Mouse (Mus musculus): ENCODE data around the gene Nacc2. TPM values are rescaled to one million over a fixed set of nuclear protein-coding genes. Genes with fewer than 3 reads are reported as not detected.

Nacc2 gene
- total and polyA plus RNA-seq, 2 experiments from 2014 or later, result 18.3 to 18.9 TPM

GRCm38 (mm10) chr2:26131327-26131726 is 8.3 kb upstream of the Nacc2 start:
- no peak overlapping the region for H3K4me2 ChIP-seq (ENCODE audit: low read depth)
- no peak overlapping the region for H3K9ac ChIP-seq
- H3K36me3 ChIP-seq (ENCODE audit: insufficient read depth), result no peaks in the 10 kb centered on the region
- TF ChIP-seq CTCF (IDR thresholded peaks at IDR 0.05; ENCODE audit: low read depth), result no peak
- H3K27me3 ChIP-seq (ENCODE audit: insufficient read depth, low read length), result no peaks in the 10 kb centered on the region
- H3K4me1 ChIP-seq (ENCODE audit: insufficient read depth), result 0 out of 2 replicates have a peak, but pooled peaks cover 9% of the 10 kb centered on the region
- no peak overlapping the region for H3K27ac ChIP-seq (ENCODE audit: low read depth, low read length)
- DNase-seq, result no peak
- no peaks in the 10 kb centered on the region for H3K9me3 ChIP-seq (ENCODE audit: low read length)
- H3K4me3 ChIP-seq (ENCODE audit: low read depth, low read length), result no peak overlapping the region
- no peak for ATAC-seq
- WGBS, result 85% methylated on average over 2 of the region's 2 CpGs

GRCm38 (mm10) chr2:26129962-26130361 is 6.9 kb upstream of the Nacc2 start:
- DNase-seq, result no peak
- 20% methylated on average over 3 of the region's 3 CpGs for WGBS
- Histone ChIP-seq H3K27ac (ENCODE audit: low read depth, low read length) (no peak overlapping the region), H3K4me1 (ENCODE audit: insufficient read depth) (0 out of 2 replicates have a peak, but pooled peaks cover 9% of the 10 kb centered on the region), H3K27me3 (ENCODE audit: insufficient read depth, low read length) (no peaks in the 10 kb centered on the region), H3K9ac (no peak overlapping the region), H3K36me3 (ENCODE audit: insufficient read depth) (no peaks in the 10 kb centered on the region), H3K4me3 (ENCODE audit: low read depth, low read length) (no peak overlapping the region), H3K9me3 (ENCODE audit: low read length) (no peaks in the 10 kb centered on the region), H3K4me2 (ENCODE audit: low read depth) (no peak overlapping the region)
- ATAC-seq, result no peak
- TF ChIP-seq CTCF (IDR thresholded peaks at IDR 0.05; ENCODE audit: low read depth), result no peak

- Histone ChIP-seq H3K27ac (ENCODE audit: low read depth, low read length) (no peak overlapping the region), H3K9ac (no peak overlapping the region), H3K36me3 (ENCODE audit: insufficient read depth) (no peaks in the 10 kb centered on the region), H3K9me3 (ENCODE audit: low read length) (no peaks in the 10 kb centered on the region), H3K4me3 (ENCODE audit: low read depth, low read length) (no peak overlapping the region), H3K27me3 (ENCODE audit: insufficient read depth, low read length) (no peaks in the 10 kb centered on the region), H3K4me1 (ENCODE audit: insufficient read depth) (0 out of 2 replicates have a peak, but pooled peaks cover 9% of the 10 kb centered on the region), H3K4me2 (ENCODE audit: low read depth) (no peak overlapping the region)
- 91% methylated on average over 2 of the region's 2 CpGs for WGBS
- ATAC-seq (no peak), DNase-seq (no peak)
- TF ChIP-seq CTCF (IDR thresholded peaks at IDR 0.05; ENCODE audit: low read depth), result no peak
Observed at GRCm38 (mm10) chr2:26129346-26129745, 6.3 kb upstream of the Nacc2 start.

- H3K27ac ChIP-seq (ENCODE audit: low read depth, low read length), result no peak overlapping the region
- no peaks in the 10 kb centered on the region for H3K9me3 ChIP-seq (ENCODE audit: low read length)
- peak overlapping the region; percentile 67 for H3K4me3 ChIP-seq (ENCODE audit: low read depth, low read length)
- H3K9ac ChIP-seq, result peak overlapping the region; percentile 46
- no peaks in the 10 kb centered on the region for H3K36me3 ChIP-seq (ENCODE audit: insufficient read depth)
- H3K4me1 ChIP-seq (ENCODE audit: insufficient read depth), result peaks cover 5% of the 10 kb centered on the region; the same call in 1 of the 2 replicates
- DNase-seq (peak; percentile 36), ATAC-seq (peak; percentile 47)
- peak overlapping the region; percentile 97 for H3K4me2 ChIP-seq (ENCODE audit: low read depth)
- peaks cover 24% of the 10 kb centered on the region for H3K27me3 ChIP-seq (ENCODE audit: insufficient read depth, low read length)
- 5% methylated on average over 99 of the region's 109 CpGs for WGBS
- no peak for TF ChIP-seq CTCF (IDR thresholded peaks at IDR 0.05; ENCODE audit: low read depth)
Observed at GRCm38 (mm10) chr2:26122171-26123078, 595 bp downstream of the Nacc2 start.

- H3K27ac ChIP-seq (ENCODE audit: low read depth, low read length), result no peak overlapping the region
- TF ChIP-seq CTCF (IDR thresholded peaks at IDR 0.05; ENCODE audit: low read depth), result no peak
- peaks cover 24% of the 10 kb centered on the region for H3K27me3 ChIP-seq (ENCODE audit: insufficient read depth, low read length)
- no peak for DNase-seq
- no peaks in the 10 kb centered on the region for H3K36me3 ChIP-seq (ENCODE audit: insufficient read depth)
- 21% methylated on average over 17 of the region's 17 CpGs for WGBS
- H3K9ac ChIP-seq, result peak overlapping the region; percentile 46; the same call in 1 of the 2 replicates
- ATAC-seq, result no peak
- peaks cover 5% of the 10 kb centered on the region; the same call in 1 of the 2 replicates for H3K4me1 ChIP-seq (ENCODE audit: insufficient read depth)
- no peaks in the 10 kb centered on the region for H3K9me3 ChIP-seq (ENCODE audit: low read length)
- H3K4me3 ChIP-seq (ENCODE audit: low read depth, low read length), result peak overlapping the region; percentile 67
- H3K4me2 ChIP-seq (ENCODE audit: low read depth), result peak overlapping the region; percentile 97
Observed at GRCm38 (mm10) chr2:26121541-26122083, 1.4 kb downstream of the Nacc2 start.

GRCm38 (mm10) chr2:26119626-26120025 is 3.4 kb downstream of the Nacc2 start:
- TF ChIP-seq CTCF (IDR thresholded peaks at IDR 0.05; ENCODE audit: low read depth), result no peak
- peaks cover 5% of the 10 kb centered on the region; the same call in 1 of the 2 replicates for H3K4me1 ChIP-seq (ENCODE audit: insufficient read depth)
- H3K9ac ChIP-seq, result no peak overlapping the region
- no peaks in the 10 kb centered on the region for H3K36me3 ChIP-seq (ENCODE audit: insufficient read depth)
- no peak overlapping the region for H3K4me3 ChIP-seq (ENCODE audit: low read depth, low read length)
- ATAC-seq, result no peak
- H3K27ac ChIP-seq (ENCODE audit: low read depth, low read length), result no peak overlapping the region
- DNase-seq, result no peak
- peaks cover 24% of the 10 kb centered on the region for H3K27me3 ChIP-seq (ENCODE audit: insufficient read depth, low read length)
- WGBS, result 75% methylated on average over 2 of the region's 2 CpGs
- H3K4me2 ChIP-seq (ENCODE audit: low read depth), result no peak overlapping the region
- no peaks in the 10 kb centered on the region for H3K9me3 ChIP-seq (ENCODE audit: low read length)

- H3K27ac ChIP-seq (ENCODE audit: low read depth, low read length), result no peak overlapping the region
- H3K9ac ChIP-seq, result no peak overlapping the region
- H3K36me3 ChIP-seq (ENCODE audit: insufficient read depth), result no peaks in the 10 kb centered on the region
- WGBS, result 21% methylated on average over 2 of the region's 2 CpGs
- H3K27me3 ChIP-seq (ENCODE audit: insufficient read depth, low read length), result peaks cover 24% of the 10 kb centered on the region
- peaks cover 5% of the 10 kb centered on the region; the same call in 1 of the 2 replicates for H3K4me1 ChIP-seq (ENCODE audit: insufficient read depth)
- ATAC-seq, result no peak
- no peak overlapping the region for H3K4me2 ChIP-seq (ENCODE audit: low read depth)
- no peak overlapping the region for H3K4me3 ChIP-seq (ENCODE audit: low read depth, low read length)
- no peak for DNase-seq
- H3K9me3 ChIP-seq (ENCODE audit: low read length), result no peaks in the 10 kb centered on the region
- no peak for TF ChIP-seq CTCF (IDR thresholded peaks at IDR 0.05; ENCODE audit: low read depth)
Observed at GRCm38 (mm10) chr2:26119310-26119592, 3.8 kb downstream of the Nacc2 start.

Measured in forebrain, postnatal 0 days (tissue).